Comparison of ENCODE assay signal across 8 mouse cellular contexts in genomic region chr8:104591133-104591834, GRCm38 (mm10). TPM values are rescaled to one million over a fixed set of nuclear protein-coding genes. Genes with fewer than 3 reads are reported as not detected.
DNase-seq lines count a peak whose midpoint lies in the region; ATAC-seq lines count a peak whose summit lies in the region.

Pdp2 (plus strand) TSS chr8:104591451.

- H3K9me3 ChIP-seq in heart, embryonic 13.5 days = no peaks in the 10 kb centered on the region
- H3K9me3 ChIP-seq in liver, embryonic 12.5 days (replicated peaks) = no peaks in the 10 kb centered on the region
- no peaks in the 10 kb centered on the region for H3K9me3 ChIP-seq in stomach, embryonic 15.5 days

- H3K27me3 ChIP-seq in heart, embryonic 13.5 days (replicated peaks) = no peaks in the 10 kb centered on the region
- H3K27me3 ChIP-seq in liver, embryonic 12.5 days (replicated peaks) = 0 out of 2 replicates have a peak, but pooled peaks cover 3% of the 10 kb centered on the region
- H3K27me3 ChIP-seq in stomach, embryonic 15.5 days (replicated peaks) = no peaks in the 10 kb centered on the region

- H3K4me3 ChIP-seq in brown adipose tissue, adult 24 weeks (ENCODE audit: insufficient read depth, low read depth, low read length) = peak within 1 kb of the TSS; percentile 66
- peak within 1 kb of the TSS; percentile 77 for H3K4me3 ChIP-seq in heart, embryonic 13.5 days
- H3K4me3 ChIP-seq in liver, embryonic 12.5 days = peak within 1 kb of the TSS; percentile 70
- peak within 1 kb of the TSS; percentile 70 for H3K4me3 ChIP-seq in stomach, embryonic 15.5 days (replicated peaks)

- WGBS in heart, embryonic 13.5 days = under 1% methylated on average over 44 of the region's 44 CpGs
- under 1% methylated on average over 44 of the region's 44 CpGs for WGBS in liver, embryonic 12.5 days (ENCODE audit: insufficient replicate concordance)
- under 1% methylated on average over 44 of the region's 44 CpGs for WGBS in stomach, embryonic 15.5 days

- peaks cover 29% of the 10 kb centered on the region for H3K36me3 ChIP-seq in heart, embryonic 13.5 days
- peaks cover 29% of the 10 kb centered on the region for H3K36me3 ChIP-seq in liver, embryonic 12.5 days
- H3K36me3 ChIP-seq in stomach, embryonic 15.5 days = peaks cover 12% of the 10 kb centered on the region

- peak; percentile 95 for ATAC-seq in heart, embryonic 13.5 days (ENCODE audit: extremely low read depth, insufficient number of reproducible peaks, low FRiP score, low TSS enrichment)
- ATAC-seq in liver, embryonic 12.5 days = peak; percentile 99
- peak; percentile 99 for ATAC-seq in stomach, embryonic 15.5 days (ENCODE audit: insufficient read depth, low FRiP score, low read depth)

- peak within 1 kb of the TSS; percentile 93 for H3K4me2 ChIP-seq in heart, embryonic 13.5 days
- H3K4me2 ChIP-seq in liver, embryonic 12.5 days = peak within 1 kb of the TSS; percentile 86
- H3K4me2 ChIP-seq in stomach, embryonic 15.5 days = peak within 1 kb of the TSS; percentile 71

- H3K27ac ChIP-seq in brown adipose tissue, adult 24 weeks (replicated peaks; ENCODE audit: low read depth, low read length) = peak within 1 kb of the TSS; percentile 72
- H3K27ac ChIP-seq in heart, embryonic 13.5 days (replicated peaks) = peak within 1 kb of the TSS; percentile 73
- H3K27ac ChIP-seq in liver, embryonic 12.5 days = peak within 1 kb of the TSS; percentile 82
- peak within 1 kb of the TSS; percentile 89 for H3K27ac ChIP-seq in stomach, embryonic 15.5 days

- no peaks in the 10 kb centered on the region for H3K4me1 ChIP-seq in brown adipose tissue, adult 24 weeks (ENCODE audit: control insufficient read depth, insufficient read depth, insufficient read length, low read length)
- H3K4me1 ChIP-seq in heart, embryonic 13.5 days = peaks cover 18% of the 10 kb centered on the region
- peaks cover 34% of the 10 kb centered on the region for H3K4me1 ChIP-seq in liver, embryonic 12.5 days
- H3K4me1 ChIP-seq in stomach, embryonic 15.5 days = 0 out of 2 replicates have a peak, but pooled peaks cover 10% of the 10 kb centered on the region

- peak; percentile 94 for DNase-seq in CD4-positive, CD25-positive, alpha-beta regulatory T cell, adult 2 months (ENCODE audit: low read depth, low spot score)
- DNase-seq in fat pad, adult 2 months (ENCODE audit: extremely low read depth, low read depth, low spot score) = peak; percentile 36
- peak; percentile 92 for DNase-seq in kidney, postnatal 10 days
- DNase-seq in natural killer cell, adult 2 months (ENCODE audit: low spot score in 2 of 2) = peak; percentile 86 to 89

- H3K9ac ChIP-seq in heart, embryonic 13.5 days = peak within 1 kb of the TSS; percentile 88
- peak within 1 kb of the TSS; percentile 77 for H3K9ac ChIP-seq in liver, embryonic 12.5 days
- peak within 1 kb of the TSS; percentile 57 for H3K9ac ChIP-seq in stomach, embryonic 15.5 days

RNA-seq across cellular contexts. Expression of gene Pdp2, which starts in this region (rescaled TPM):
- 23.7 and 36.2 TPM in 2 replicates for polyA plus RNA-seq in brown adipose tissue, adult 24 weeks (2012; ENCODE audit: insufficient read depth, insufficient read length, missing spikeins)
- 7.1 and 7.3 TPM in 2 replicates for polyA plus RNA-seq in heart, embryonic 13.5 days (2015; fragmentation: Nextera tagmentation; extraction: Ambion mirVana)
- polyA plus RNA-seq in liver, embryonic 12.5 days (2016; fragmentation: Nextera tagmentation; extraction: Ambion mirVana) = 5.8 and 6.0 TPM in 2 replicates
- polyA plus RNA-seq in stomach, embryonic 15.5 days (2015; fragmentation: Nextera tagmentation; extraction: Ambion mirVana) = 11.8 and 13.4 TPM in 2 replicates

Comparison
In these comparisons a context has a peak if more than half of its experiments do, and no peak if none do; other contexts are left out.
1. Peak in every context shown above with its lines: DNase-seq, ATAC-seq, H3K4me3 ChIP-seq and H3K27ac ChIP-seq.
2. DNase-seq: peak in every context shown above with its lines; median percentile 94 in CD4-positive, CD25-positive, alpha-beta regulatory T cell, adult 2 months; 92 in kidney, postnatal 10 days; 88 in natural killer cell, adult 2 months; 36 in fat pad, adult 2 months.